Mouse (Mus musculus) adrenal gland, postnatal 36 days (tissue): Measurements from ENCODE around the gene Htr1b. TPM values are rescaled to one million over a fixed set of nuclear protein-coding genes. Genes with fewer than 3 reads are reported as not detected.

Experiments
- DNase-seq, 2 experiments: peaks; one replicate each; pipeline ENCODE4 v3.0.0; 2021; ENCODE audit warnings: mixed read lengths in 1 of 2
- long read RNA-seq, 2 experiments: library from polyadenylated mRNA; stranded (forward); transcript quantifications; one replicate each; pipeline ENCODE4 v2.0.0; 2021; ENCODE audit warnings: borderline sequencing depth in 2 of 2
- total RNA-seq, 2 experiments: library from RNA; stranded (reverse); gene quantifications; 2 replicates each; pipeline ENCODE4 v1.2.3; 2021

Htr1b gene
- 10 to 100 TPM; 10.5 to 14.0 TPM for total RNA-seq
- long read RNA-seq, experiment 1, partial matches to known transcripts: 0 of 1 reads
- long read RNA-seq, experiment 1, other reads (novel, unspliced or antisense): 0 of 1 reads
- long read RNA-seq, experiment 2, partial matches to known transcripts: 0 of 3 reads
- long read RNA-seq, experiment 2, other reads (novel, unspliced or antisense): 1 of 3 reads

DNA sequence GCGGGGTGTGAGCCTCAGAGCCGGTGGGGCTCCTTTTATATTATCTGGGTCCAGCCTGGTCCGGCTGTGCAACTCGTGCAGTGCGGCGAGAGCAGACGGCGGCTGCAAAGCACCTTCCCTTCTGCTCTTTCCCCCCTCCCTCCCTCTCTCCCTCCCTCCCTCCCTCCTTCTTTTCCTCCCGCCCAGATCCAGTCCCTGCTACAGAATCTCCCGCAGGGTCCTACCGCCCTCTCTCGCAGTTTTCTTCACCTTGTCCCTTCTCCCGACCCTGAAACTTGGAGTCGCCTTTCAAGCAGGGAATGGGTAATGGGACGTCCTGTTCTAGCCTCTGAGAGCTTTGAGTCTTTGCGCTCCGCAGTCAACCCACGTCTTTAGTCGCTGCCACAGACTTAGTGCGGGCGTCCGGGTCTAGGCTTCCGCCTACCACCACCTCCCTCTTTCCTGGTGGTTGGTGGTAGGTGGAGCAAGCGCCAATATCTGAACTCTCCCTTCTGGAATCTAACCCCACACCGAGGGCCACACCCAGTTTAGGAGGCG, at the start of gene Htr1b:
Gene Htr1b, minus strand, starts transcription at position 392 of the 537 bp plus-strand sequence.
- peak; percentile 43 to 49 for DNase-seq

DNA sequence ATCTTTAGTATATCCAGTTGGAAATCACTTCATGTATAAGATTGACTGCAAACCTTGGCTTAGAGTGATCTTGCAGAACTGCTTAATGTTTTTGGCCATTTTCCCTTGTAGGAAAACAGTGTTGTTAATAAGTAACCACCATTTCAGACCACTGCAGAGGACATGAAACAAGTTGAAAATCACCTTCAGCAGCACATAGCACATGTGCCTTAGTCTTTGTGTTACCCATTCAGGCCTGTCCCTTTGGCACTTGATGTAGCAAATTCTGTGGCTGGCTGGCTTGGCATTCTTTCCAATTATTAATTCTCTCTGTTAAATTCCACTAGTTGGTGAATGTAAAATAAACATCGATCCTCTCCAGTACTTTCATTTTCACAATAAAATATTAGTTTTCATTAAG, 43.1 kb upstream of the Htr1b start:
- no peak for DNase-seq

GRCm38 (mm10) chr9:81637486-81637885, 3.9 kb upstream of the Htr1b start:
- no peak for DNase-seq

- DNase-seq: peak; percentile 35 to 56
These were observed 1.5 kb upstream of the Htr1b start for GRCm38 (mm10) chr9:81635109-81635508.

GRCm38 (mm10) chr9:81634163-81634562, 535 bp upstream of the Htr1b start:
- DNase-seq: no peak

DNA sequence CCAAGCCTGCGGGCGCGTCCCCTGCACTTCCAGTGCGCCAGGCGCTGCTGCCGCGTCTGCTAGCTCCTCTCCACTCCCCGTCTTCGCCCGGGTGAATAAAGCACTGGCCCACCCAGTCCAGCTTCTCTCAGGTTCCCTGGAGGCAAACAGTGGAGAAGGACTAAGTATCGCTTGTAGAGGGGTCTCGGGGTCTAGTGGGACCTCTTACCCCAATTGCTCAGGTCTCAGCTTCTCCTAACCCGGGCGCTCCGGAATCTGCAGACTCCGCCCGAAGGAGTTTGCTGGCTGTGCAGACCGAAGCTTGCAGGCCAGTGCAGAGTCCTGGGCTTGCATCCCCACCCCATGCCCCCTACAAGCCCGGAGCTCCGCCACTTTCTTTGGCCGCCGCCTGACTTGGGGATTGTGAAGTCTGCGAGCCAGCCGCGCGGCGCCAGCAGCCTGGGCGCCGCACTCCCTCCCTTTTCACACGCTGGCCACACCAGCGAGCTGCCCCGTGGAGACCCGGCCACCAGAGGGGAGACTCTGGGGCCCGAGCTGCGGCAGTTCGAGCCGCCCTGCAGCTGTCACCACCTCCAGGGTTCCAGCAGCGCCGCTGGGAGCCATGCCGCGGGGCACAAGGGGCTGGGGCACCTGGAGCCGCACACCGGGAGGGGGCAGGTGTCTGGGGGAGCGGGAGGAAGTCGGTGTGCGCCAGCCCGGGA, 742 bp downstream of the Htr1b start:
- peak; percentile 47 to 57 for DNase-seq

- DNase-seq: peak; percentile 22 to 44
These were observed 1.4 kb downstream of the Htr1b start for GRCm38 (mm10) chr9:81632191-81632735.

DNA sequence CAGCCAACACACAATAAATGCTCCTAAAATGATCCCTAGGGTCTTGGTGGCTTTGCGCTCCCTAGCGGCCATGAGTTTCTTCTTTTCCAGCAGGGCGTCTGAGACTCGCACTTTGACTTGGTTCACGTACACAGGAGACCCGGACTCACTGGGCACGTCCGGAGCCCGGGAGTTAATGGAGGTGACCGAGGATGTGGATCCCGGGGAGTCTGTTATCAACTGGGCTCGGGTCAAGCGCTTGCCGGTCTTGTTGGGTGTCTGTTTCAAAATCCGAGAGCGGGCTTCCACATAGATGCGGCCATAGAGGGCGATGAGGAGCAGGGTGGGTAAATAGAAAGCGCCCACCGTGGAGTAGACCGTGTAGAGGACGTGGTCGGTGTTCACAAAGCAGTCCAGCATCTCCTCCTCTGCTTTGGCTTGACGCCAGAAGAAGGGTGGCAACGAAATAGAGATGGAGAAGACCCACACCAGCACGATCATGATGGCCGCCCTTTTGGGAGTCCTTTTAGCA, 2.0 kb downstream of the Htr1b start:
- DNase-seq: peak; percentile 54 to 64

DNA sequence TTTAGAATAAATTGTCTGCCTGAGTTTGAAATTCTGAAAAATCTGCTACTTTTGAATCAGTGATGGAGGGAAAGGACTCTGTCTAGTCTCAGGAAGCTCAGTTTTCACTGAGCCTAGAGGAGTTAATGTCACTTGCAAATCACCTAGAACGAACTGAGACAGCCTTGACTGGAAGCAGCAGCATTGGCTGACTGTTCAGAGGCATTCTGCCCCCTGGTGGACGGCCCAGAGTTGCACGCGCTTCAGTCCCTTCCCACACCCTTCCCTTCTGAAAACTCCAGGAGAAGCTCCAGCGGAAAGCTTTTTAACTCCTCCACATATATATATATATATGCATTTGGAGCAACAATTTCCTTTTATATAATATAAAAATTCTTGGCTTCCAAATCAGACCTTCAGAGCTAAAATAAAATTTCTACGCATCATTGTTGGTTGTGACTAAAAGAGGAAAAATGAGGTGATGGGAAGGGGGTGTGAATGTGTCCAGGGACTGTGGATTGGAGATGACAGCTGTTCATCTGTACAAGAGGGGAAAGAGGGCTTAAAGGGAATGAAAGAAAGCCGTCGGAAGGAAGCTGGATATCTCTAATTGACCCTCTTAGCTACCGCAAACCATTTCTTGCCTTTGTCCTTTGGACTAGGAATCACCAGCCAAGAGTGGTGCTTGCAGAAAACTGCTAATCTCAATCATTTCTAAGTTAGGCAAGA, 6.6 kb downstream of the Htr1b start:
- peak; percentile 84 to 90 for DNase-seq

DNA sequence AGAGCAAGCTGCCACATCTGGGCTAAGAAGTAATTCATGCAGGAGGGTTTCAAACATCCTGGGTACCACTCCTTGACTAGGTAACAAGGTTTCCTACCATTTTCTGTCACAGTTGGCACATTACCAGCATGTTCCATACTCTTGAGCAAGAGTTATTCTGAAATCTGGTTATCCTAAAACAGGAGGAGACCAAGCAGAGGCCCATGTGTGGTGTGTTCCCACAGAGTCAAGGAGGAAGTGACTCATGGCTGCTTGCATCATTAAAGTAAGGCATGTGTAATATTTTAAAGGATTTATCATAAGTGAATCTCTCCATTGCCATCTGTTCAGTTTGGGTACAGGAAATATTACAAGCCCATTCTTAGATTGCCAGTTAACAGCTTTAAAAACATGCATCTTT, 7.7 kb downstream of the Htr1b start:
- no peak for DNase-seq

GRCm38 (mm10) chr9:81622873-81623272, 10.8 kb downstream of the Htr1b start:
- no peak for DNase-seq

DNA sequence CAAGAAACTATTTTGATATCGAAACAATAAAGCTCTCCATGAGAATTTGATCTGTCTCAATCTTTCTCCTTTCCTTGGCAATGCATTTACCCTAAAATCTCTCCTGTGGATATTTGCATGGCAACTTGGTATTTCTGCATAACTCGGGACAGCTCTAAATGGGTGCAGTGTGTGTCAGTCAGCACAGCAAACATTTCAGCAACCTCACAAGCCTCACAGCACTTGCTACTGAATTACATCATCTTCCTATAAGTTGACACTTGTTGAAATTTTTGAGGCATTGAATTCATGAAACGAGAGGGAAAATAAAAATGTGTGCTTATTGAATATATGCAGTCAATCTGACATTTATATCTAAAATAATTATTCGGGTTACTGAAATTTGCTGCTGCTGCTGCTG, 22.6 kb downstream of the Htr1b start:
- DNase-seq: no peak

Other genes with a start within 250 kb of the Htr1b start
- gene Mei4, start 229.8 kb upstream of the Htr1b start, total RNA-seq: not detected